Mouse (Mus musculus): ENCODE measurements around the gene Pcyt2. TPM values are rescaled to one million over a fixed set of nuclear protein-coding genes. Genes with fewer than 3 reads are reported as not detected.
A peak's percentile ranks its signal among the peaks of the same experiment; 100 is the strongest.

The Pcyt2 gene
- polyA plus RNA-seq (2016; fragmentation: Nextera tagmentation; extraction: Ambion mirVana) = 140 and 151 TPM in 2 replicates

GRCm38 (mm10) chr11:120617519-120618112, at the start of gene Pcyt2:
Pcyt2 (minus strand) TSS chr11:120617936.
- under 1% methylated on average over 55 of the region's 56 CpGs for WGBS
- Histone ChIP-seq H3K4me3 (peak within 1 kb of the TSS; percentile 83), H3K4me1 (peaks cover 34% of the 10 kb centered on the region), H3K27me3 (ENCODE audit: low read depth, poor library complexity, severe bottlenecking) (no peaks in the 10 kb centered on the region), H3K27ac (replicated peaks) (peak within 1 kb of the TSS; percentile 89), H3K9me3 (replicated peaks) (no peaks in the 10 kb centered on the region), H3K36me3 (peaks cover 81% of the 10 kb centered on the region)
- DNase-seq (ENCODE audit: low spot score) = peak; percentile 90

DNA sequence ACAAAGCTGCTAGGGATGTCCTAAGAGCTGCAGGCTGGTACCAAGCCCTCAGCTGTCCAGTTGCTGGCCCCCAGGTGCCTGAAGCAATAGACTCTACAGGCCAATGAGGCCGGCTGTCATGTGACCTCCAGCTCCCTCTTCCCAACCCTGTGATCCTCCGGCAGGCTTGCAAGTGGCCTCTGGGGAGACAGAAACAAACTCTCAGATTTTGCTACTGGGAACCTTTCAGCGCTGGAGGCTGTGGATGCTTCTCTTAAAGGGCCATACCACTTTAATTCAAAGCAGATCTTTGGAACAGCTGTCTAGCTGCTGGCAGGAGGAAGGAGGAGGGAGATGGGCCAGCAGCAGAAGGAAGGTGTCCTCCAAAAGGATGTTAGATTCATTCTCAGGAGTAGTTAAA, 48.9 kb upstream of the Pcyt2 start:
- WGBS = 14% methylated on average over 3 of the region's 3 CpGs
- no peak for DNase-seq (ENCODE audit: low spot score)
- no peaks in the 10 kb centered on the region for H3K9me3 ChIP-seq (replicated peaks)

GRCm38 (mm10) chr11:120665406-120665805, 47.7 kb upstream of the Pcyt2 start:
- WGBS = 86% methylated on average over 3 of the region's 3 CpGs
- H3K27me3 ChIP-seq (ENCODE audit: low read depth, poor library complexity, severe bottlenecking) = peaks cover 62% of the 10 kb centered on the region
- H3K36me3 ChIP-seq = no peaks in the 10 kb centered on the region
- H3K4me3 ChIP-seq = no peak overlapping the region
- no peak overlapping the region for H3K27ac ChIP-seq (replicated peaks)
- peaks cover 28% of the 10 kb centered on the region for H3K4me1 ChIP-seq
- DNase-seq (ENCODE audit: low spot score) = no peak
- no peaks in the 10 kb centered on the region for H3K9me3 ChIP-seq (replicated peaks)

More for the DNA sequence above, 48.9 kb upstream of the Pcyt2 start:
- no peak overlapping the region for H3K27ac ChIP-seq (replicated peaks)
- peaks cover 18% of the 10 kb centered on the region for H3K4me1 ChIP-seq
- H3K27me3 ChIP-seq (ENCODE audit: low read depth, poor library complexity, severe bottlenecking) = peaks cover 50% of the 10 kb centered on the region
- no peaks in the 10 kb centered on the region for H3K36me3 ChIP-seq
- H3K4me3 ChIP-seq = no peak overlapping the region

DNA sequence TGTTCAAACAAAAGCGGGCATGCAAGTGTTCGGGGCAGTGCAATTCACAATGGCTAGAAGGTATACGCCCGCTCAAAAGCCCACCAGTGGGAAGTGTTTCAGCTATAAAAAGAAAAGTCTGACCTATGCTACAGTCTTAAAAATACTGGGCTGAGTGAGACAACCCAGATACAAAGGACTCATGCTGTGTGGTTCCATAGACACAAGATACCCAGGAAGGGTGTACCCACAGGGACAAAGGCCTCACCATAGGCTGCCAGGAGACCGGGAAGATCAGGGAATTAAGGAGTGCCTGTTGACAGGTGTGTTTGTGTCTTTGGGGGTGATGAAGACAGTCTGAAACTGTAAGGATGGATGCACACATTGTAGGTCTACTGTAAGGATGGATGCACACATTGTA, 46.0 kb upstream of the Pcyt2 start:
- Histone ChIP-seq H3K27ac (replicated peaks) (no peak overlapping the region), H3K27me3 (ENCODE audit: low read depth, poor library complexity, severe bottlenecking) (peaks cover 79% of the 10 kb centered on the region), H3K4me1 (peaks cover 45% of the 10 kb centered on the region), H3K36me3 (no peaks in the 10 kb centered on the region), H3K9me3 (replicated peaks) (no peaks in the 10 kb centered on the region), H3K4me3 (no peak overlapping the region)
- WGBS = 71% methylated on average over 5 of the region's 5 CpGs
- DNase-seq (ENCODE audit: low spot score) = no peak

DNA sequence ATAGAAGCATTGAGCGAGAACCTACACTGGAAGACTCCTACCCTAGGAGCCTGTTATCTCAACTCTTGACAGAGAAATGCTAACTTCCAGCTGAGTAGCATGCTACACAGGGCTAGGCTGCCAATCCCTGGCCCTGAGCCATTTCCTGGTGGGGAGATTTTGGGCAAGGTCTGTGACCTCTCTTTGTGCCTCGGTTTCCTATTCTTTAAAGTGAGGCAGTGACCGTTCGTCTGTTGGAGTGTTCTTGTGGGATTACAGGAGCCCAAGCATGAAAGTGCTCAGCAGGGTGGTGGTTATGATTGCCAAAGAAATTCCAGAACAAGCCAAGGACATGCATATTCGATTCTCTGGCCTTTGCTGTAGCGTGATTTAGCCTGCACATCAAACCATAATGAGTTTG, 45.0 kb upstream of the Pcyt2 start:
- no peaks in the 10 kb centered on the region for H3K9me3 ChIP-seq (replicated peaks)
- no peak for DNase-seq (ENCODE audit: low spot score)
- no peak overlapping the region for H3K4me3 ChIP-seq
- WGBS = 37% methylated on average over 6 of the region's 6 CpGs
- peaks cover 47% of the 10 kb centered on the region for H3K4me1 ChIP-seq
- peaks cover 88% of the 10 kb centered on the region for H3K27me3 ChIP-seq (ENCODE audit: low read depth, poor library complexity, severe bottlenecking)
- H3K27ac ChIP-seq (replicated peaks) = no peak overlapping the region
- H3K36me3 ChIP-seq = no peaks in the 10 kb centered on the region

GRCm38 (mm10) chr11:120661076-120661460, 43.3 kb upstream of the Pcyt2 start, which contains the start of gene Notum:
Notum (minus strand) TSS chr11:120661175.
- peak within 1 kb of the TSS; percentile 53 for H3K4me3 ChIP-seq
- peaks cover 99% of the 10 kb centered on the region for H3K27me3 ChIP-seq (ENCODE audit: low read depth, poor library complexity, severe bottlenecking)
- DNase-seq (ENCODE audit: low spot score) = no peak
- H3K36me3 ChIP-seq = no peaks in the 10 kb centered on the region
- peaks cover 38% of the 10 kb centered on the region for H3K4me1 ChIP-seq
- no peaks in the 10 kb centered on the region for H3K9me3 ChIP-seq (replicated peaks)
- H3K27ac ChIP-seq (replicated peaks) = peak within 1 kb of the TSS; percentile 69
- under 1% methylated on average over 35 of the region's 35 CpGs for WGBS

- DNase-seq (ENCODE audit: low spot score) = peak; percentile 67
- peaks cover 36% of the 10 kb centered on the region for H3K4me1 ChIP-seq
- H3K27me3 ChIP-seq (ENCODE audit: low read depth, poor library complexity, severe bottlenecking) = peaks cover 99% of the 10 kb centered on the region
- H3K9me3 ChIP-seq (replicated peaks) = no peaks in the 10 kb centered on the region
- no peaks in the 10 kb centered on the region for H3K36me3 ChIP-seq
- peak overlapping the region; percentile 53 for H3K4me3 ChIP-seq
- WGBS = under 1% methylated on average over 95 of the region's 95 CpGs
- peak overlapping the region; percentile 69 for H3K27ac ChIP-seq (replicated peaks)
Measured at GRCm38 (mm10) chr11:120660301-120661075, 42.8 kb upstream of the Pcyt2 start.

DNA sequence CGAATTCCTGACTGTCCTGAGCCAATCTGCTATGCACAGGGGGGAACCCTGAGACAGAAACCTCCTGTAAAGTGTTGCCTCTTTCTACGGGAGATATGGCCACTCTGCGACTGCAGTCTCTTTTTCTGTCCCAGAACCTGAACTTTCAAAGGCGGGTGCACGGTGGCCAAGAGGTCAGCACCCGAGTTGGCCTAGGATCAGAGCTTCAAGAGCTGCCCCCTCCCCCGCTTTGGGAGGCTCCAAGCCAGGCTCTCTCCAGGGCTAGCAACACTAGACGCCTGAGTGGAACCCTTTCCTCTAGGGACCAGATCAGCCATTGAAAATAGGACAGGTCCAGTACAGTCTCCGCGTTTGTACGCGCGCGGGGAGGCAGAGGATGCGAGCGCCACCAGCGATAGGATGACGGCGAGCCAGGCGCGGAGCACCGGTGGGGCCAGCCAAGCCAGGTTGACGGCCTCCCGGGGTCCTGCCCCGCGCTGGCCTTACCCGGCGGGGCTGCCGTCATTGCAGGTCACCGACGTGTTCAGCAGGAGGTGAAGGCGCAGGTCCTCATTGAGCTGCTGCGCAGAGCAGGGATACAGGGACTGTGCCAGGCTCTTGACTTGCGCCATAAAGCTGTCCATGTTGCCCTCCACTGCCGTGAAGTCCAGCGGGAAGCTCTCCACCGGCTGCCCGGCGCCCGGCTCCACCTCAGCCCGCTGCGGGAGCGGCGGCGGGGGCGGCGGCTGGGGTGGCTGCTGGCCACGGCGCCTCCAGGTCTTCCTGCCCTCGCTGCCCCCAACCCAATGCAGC, 42.0 kb upstream of the Pcyt2 start:
- H3K27me3 ChIP-seq (ENCODE audit: low read depth, poor library complexity, severe bottlenecking) = peaks cover 93% of the 10 kb centered on the region
- H3K4me3 ChIP-seq = peak overlapping the region; percentile 53
- no peak for DNase-seq (ENCODE audit: low spot score)
- WGBS = 3% methylated on average over 50 of the region's 50 CpGs
- peaks cover 33% of the 10 kb centered on the region for H3K4me1 ChIP-seq
- H3K27ac ChIP-seq (replicated peaks) = peak overlapping the region; percentile 69; the same call in 1 of the 2 replicates
- H3K36me3 ChIP-seq = no peaks in the 10 kb centered on the region
- H3K9me3 ChIP-seq (replicated peaks) = no peaks in the 10 kb centered on the region

DNA sequence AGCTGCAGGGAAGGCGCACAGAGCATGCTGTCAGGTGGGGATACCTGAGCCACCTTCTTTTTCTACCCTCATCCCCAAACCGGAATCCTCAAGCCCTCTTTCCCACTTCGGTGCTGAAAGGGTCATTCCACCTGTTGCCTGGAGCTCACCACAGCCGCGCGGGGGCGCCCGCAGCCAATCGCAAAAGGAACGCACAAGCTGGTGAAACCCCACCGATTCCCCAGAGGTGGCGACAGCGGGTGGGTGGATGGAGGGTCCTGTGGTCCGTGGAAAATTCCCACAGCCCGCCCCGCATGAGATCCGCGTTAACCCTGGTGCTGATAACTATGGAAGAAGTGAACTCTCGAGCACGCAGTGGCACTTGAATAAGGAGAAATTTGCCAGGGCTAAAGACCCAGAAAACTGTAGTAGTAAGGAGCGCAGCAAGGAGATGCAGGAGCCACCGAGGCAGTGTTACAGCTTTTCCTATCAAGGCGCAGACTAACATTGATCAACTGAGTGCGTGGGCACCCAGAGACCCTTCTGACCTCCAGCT, 41.2 kb upstream of the Pcyt2 start:
- 3% methylated on average over 24 of the region's 24 CpGs for WGBS
- peaks cover 33% of the 10 kb centered on the region for H3K4me1 ChIP-seq
- H3K4me3 ChIP-seq = peak overlapping the region; percentile 53
- no peaks in the 10 kb centered on the region for H3K36me3 ChIP-seq
- peaks cover 89% of the 10 kb centered on the region for H3K27me3 ChIP-seq (ENCODE audit: low read depth, poor library complexity, severe bottlenecking)
- H3K9me3 ChIP-seq (replicated peaks) = no peaks in the 10 kb centered on the region
- peak; percentile 78 for DNase-seq (ENCODE audit: low spot score)
- no peak overlapping the region for H3K27ac ChIP-seq (replicated peaks)

GRCm38 (mm10) chr11:120657301-120657700, 39.6 kb upstream of the Pcyt2 start:
- no peak overlapping the region for H3K4me3 ChIP-seq
- no peaks in the 10 kb centered on the region for H3K9me3 ChIP-seq (replicated peaks)
- H3K4me1 ChIP-seq = peaks cover 29% of the 10 kb centered on the region
- no peak for DNase-seq (ENCODE audit: low spot score)
- peaks cover 73% of the 10 kb centered on the region for H3K27me3 ChIP-seq (ENCODE audit: low read depth, poor library complexity, severe bottlenecking)
- H3K36me3 ChIP-seq = no peaks in the 10 kb centered on the region
- WGBS = 83% methylated on average over 4 of the region's 4 CpGs
- H3K27ac ChIP-seq (replicated peaks) = no peak overlapping the region

- 88% methylated on average over 3 of the region's 3 CpGs for WGBS
Measured at GRCm38 (mm10) chr11:120654741-120655140, 37.0 kb upstream of the Pcyt2 start.

DNA sequence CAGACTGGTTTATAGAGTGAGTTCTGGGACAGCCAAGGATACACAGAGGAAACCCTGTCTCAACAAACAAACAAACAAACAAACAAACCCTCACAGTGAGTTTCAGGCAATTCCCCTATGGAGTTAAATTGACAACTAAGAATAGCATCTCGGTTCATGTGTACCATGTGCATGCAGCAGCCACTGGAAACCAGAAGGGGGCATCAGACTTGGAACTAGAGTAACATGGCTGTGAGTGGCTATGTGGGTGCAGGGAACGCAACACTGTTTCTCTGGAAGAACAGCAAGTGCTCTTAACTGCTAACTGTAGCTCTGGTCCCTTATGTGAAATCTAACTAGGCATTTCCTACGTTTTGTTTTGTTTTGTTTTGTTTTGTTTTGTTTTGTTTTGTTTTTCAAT, 34.1 kb upstream of the Pcyt2 start:
- 63% methylated on average over 3 of the region's 3 CpGs for WGBS
- Histone ChIP-seq H3K27me3 (ENCODE audit: low read depth, poor library complexity, severe bottlenecking) (peaks cover 30% of the 10 kb centered on the region), H3K27ac (replicated peaks) (no peak overlapping the region), H3K4me3 (no peak overlapping the region), H3K9me3 (replicated peaks) (no peaks in the 10 kb centered on the region), H3K36me3 (no peaks in the 10 kb centered on the region), H3K4me1 (peaks cover 9% of the 10 kb centered on the region)
- DNase-seq (ENCODE audit: low spot score) = no peak

More at GRCm38 (mm10) chr11:120654741-120655140, 37.0 kb upstream of the Pcyt2 start:
- no peak for DNase-seq (ENCODE audit: low spot score)
- Histone ChIP-seq H3K27ac (replicated peaks) (no peak overlapping the region), H3K4me3 (no peak overlapping the region), H3K9me3 (replicated peaks) (no peaks in the 10 kb centered on the region), H3K4me1 (peaks cover 13% of the 10 kb centered on the region), H3K36me3 (no peaks in the 10 kb centered on the region), H3K27me3 (ENCODE audit: low read depth, poor library complexity, severe bottlenecking) (peaks cover 47% of the 10 kb centered on the region)

All from midbrain, embryonic 10.5 days (tissue).